Mouse (Mus musculus): ENCODE data around the gene Tbx15. TPM values are rescaled to one million over a fixed set of nuclear protein-coding genes. Genes with fewer than 3 reads are reported as not detected.

Tbx15 gene
- polyA plus RNA-seq, 1 experiment, result 0.19 TPM

DNA sequence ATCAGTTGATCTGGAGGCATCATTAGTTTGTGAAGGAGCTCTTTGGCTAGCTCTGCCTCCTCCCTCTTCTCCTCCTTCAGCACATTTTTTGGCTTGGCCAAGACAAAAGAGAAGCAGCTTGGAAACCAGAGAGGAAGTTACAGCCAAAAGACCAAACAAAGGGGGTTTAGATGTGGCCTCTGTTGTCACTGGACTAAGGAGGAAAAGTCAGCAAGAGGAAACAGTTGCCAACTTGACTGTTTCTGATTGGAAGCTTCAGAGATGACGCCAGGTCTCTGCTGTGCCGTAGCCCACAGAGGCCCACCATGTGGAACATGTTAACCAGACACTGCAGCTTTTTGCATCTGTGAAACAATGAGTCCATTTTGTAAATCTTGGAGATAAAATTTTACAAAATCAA, 96.7 kb downstream of the Tbx15 start:
- H3K4me3 ChIP-seq (ENCODE audit: control insufficient read depth, low read depth, low read length), result no peak overlapping the region
- no peaks in the 10 kb centered on the region for H3K27me3 ChIP-seq (ENCODE audit: control insufficient read depth, insufficient read depth, low read length)
- no peaks in the 10 kb centered on the region for H3K4me1 ChIP-seq (ENCODE audit: control insufficient read depth, insufficient read depth, low read length)
- no peak for TF ChIP-seq POLR2A (IDR thresholded peaks at IDR 0.05; ENCODE audit: control insufficient read depth, low read depth, low read length)
- no peak for TF ChIP-seq CTCF (IDR thresholded peaks at IDR 0.05; ENCODE audit: control insufficient read depth, insufficient read depth, insufficient replicate concordance, low read depth, low read length)
- H3K27ac ChIP-seq (ENCODE audit: control insufficient read depth, insufficient read depth, low read depth, low read length), result no peak overlapping the region
- H3K36me3 ChIP-seq (ENCODE audit: control insufficient read depth, insufficient read depth, low read length), result no peaks in the 10 kb centered on the region

DNA sequence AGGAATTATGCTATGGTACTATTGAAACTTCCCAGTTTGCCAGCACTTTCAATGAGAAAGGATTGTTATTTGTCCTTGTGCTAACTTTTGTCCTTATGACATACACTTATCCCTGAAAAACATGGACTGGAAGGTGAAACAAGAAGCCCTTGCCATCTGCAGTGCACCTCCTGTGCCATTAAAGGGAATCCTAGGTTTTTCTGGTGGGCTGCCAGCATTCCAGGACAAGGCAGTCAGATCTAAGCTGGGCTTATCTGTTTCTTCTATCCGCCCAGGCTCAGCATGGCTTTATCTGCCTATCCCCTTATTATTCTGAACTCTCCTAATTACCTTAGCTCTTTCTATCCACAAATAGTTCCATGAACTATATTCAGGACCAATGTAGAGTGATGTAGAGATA, 98.6 kb downstream of the Tbx15 start:
- Histone ChIP-seq H3K4me3 (ENCODE audit: control insufficient read depth, low read depth, low read length) (no peak overlapping the region), H3K36me3 (ENCODE audit: control insufficient read depth, insufficient read depth, low read length) (no peaks in the 10 kb centered on the region), H3K27me3 (ENCODE audit: control insufficient read depth, insufficient read depth, low read length) (no peaks in the 10 kb centered on the region), H3K27ac (ENCODE audit: control insufficient read depth, insufficient read depth, low read depth, low read length) (no peak overlapping the region), H3K4me1 (ENCODE audit: control insufficient read depth, insufficient read depth, low read length) (no peaks in the 10 kb centered on the region)
- no peak for TF ChIP-seq CTCF (IDR thresholded peaks at IDR 0.05; ENCODE audit: control insufficient read depth, insufficient read depth, insufficient replicate concordance, low read depth, low read length)
- no peak for TF ChIP-seq POLR2A (IDR thresholded peaks at IDR 0.05; ENCODE audit: control insufficient read depth, low read depth, low read length)

DNA sequence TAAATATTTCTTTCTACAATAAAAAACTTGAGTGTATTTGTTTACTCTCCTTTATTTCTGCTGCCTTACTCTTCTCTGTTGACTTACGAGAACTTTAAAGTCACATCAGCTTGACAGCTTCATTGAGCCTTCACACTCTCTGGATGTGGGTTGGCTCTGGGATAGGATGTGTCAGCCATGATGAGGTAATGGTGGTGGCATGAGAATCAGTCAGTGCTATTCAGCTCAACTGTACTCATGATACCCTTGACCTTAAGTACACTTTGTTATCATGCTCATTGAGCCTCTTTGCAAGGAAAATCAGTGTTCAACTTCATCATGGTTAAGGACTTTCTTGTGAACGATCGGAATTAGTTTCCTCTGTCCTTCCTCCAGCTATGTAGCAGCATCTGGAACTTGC, 99.8 kb downstream of the Tbx15 start:
- no peaks in the 10 kb centered on the region for H3K27me3 ChIP-seq (ENCODE audit: control insufficient read depth, insufficient read depth, low read length)
- no peak for TF ChIP-seq POLR2A (IDR thresholded peaks at IDR 0.05; ENCODE audit: control insufficient read depth, low read depth, low read length)
- H3K4me3 ChIP-seq (ENCODE audit: control insufficient read depth, low read depth, low read length), result no peak overlapping the region
- H3K4me1 ChIP-seq (ENCODE audit: control insufficient read depth, insufficient read depth, low read length), result no peaks in the 10 kb centered on the region
- no peaks in the 10 kb centered on the region for H3K36me3 ChIP-seq (ENCODE audit: control insufficient read depth, insufficient read depth, low read length)
- no peak overlapping the region for H3K27ac ChIP-seq (ENCODE audit: control insufficient read depth, insufficient read depth, low read depth, low read length)

DNA sequence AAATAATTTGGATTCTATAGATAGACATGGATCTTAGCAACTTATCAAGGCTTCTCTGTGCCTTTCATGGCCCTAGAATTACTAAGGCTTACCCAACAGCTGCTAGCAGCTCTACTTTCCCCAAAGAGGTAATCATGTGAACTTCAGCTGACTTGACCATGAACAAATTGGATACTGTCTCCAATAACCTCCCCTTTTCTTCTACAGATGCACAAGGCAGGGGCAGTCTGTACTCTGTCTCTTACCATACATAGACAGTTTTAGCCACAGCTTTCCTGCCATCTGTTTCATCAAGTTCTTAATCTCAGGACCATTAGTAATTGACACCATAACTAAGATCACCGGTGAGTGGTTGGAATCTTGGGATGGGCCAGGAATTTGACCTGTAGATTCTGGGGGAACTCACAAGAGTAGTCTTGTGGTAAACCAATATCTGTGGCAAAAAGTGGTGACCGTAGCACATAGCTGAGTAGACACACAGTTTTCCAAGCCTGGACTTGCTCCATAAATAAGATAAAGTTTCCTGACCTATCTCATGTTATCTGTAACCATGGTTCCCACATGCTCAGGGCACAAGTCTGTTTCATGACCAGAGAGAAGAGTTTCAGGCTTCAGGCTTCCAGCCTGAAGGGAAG, 139.6 kb downstream of the Tbx15 start:
- Histone ChIP-seq H3K4me3 (ENCODE audit: control insufficient read depth, low read depth, low read length) (no peak overlapping the region), H3K4me1 (ENCODE audit: control insufficient read depth, insufficient read depth, low read length) (no peaks in the 10 kb centered on the region), H3K36me3 (ENCODE audit: control insufficient read depth, insufficient read depth, low read length) (no peaks in the 10 kb centered on the region), H3K27me3 (ENCODE audit: control insufficient read depth, insufficient read depth, low read length) (no peaks in the 10 kb centered on the region), H3K27ac (ENCODE audit: control insufficient read depth, insufficient read depth, low read depth, low read length) (no peak overlapping the region)
- no peak for TF ChIP-seq POLR2A (IDR thresholded peaks at IDR 0.05; ENCODE audit: control insufficient read depth, low read depth, low read length)
- no peak for TF ChIP-seq CTCF (IDR thresholded peaks at IDR 0.05; ENCODE audit: control insufficient read depth, insufficient read depth, insufficient replicate concordance, low read depth, low read length)

DNA sequence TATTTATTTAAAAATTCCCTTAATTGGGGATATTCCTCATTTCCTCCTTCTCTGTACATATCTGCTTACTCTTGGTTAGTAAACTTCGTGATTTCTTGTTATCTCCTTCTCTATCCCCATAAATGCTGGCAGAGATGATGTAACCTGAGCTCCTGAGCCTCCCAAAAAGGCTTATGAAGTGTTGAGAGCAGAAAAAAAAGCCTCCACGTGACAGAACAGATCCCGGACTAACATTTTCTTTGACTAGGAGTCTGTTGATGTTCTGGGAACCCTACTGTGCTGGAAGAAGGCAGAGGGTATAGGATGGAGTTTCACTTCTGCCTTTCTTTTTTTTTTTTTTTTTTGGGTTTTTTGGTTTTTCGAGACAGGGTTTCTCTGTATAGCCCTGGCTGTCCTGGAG, 146.9 kb downstream of the Tbx15 start:
- Histone ChIP-seq H3K4me3 (ENCODE audit: control insufficient read depth, low read depth, low read length) (no peak overlapping the region), H3K4me1 (ENCODE audit: control insufficient read depth, insufficient read depth, low read length) (no peaks in the 10 kb centered on the region), H3K27ac (ENCODE audit: control insufficient read depth, insufficient read depth, low read depth, low read length) (no peak overlapping the region), H3K36me3 (ENCODE audit: control insufficient read depth, insufficient read depth, low read length) (no peaks in the 10 kb centered on the region), H3K27me3 (ENCODE audit: control insufficient read depth, insufficient read depth, low read length) (no peaks in the 10 kb centered on the region)
- TF ChIP-seq CTCF (IDR thresholded peaks at IDR 0.05; ENCODE audit: control insufficient read depth, insufficient read depth, insufficient replicate concordance, low read depth, low read length) (no peak), POLR2A (IDR thresholded peaks at IDR 0.05; ENCODE audit: control insufficient read depth, low read depth, low read length) (no peak)

Other genes starting within 250 kb of the Tbx15 start
- gene Wars2, start 99.3 kb upstream of the Tbx15 start, polyA plus RNA-seq (2012; rRNA removed), result 1.3 and 1.8 TPM in 2 replicates